Mouse (Mus musculus): Measurements from ENCODE around the gene Gse1.
A peak's percentile ranks its signal among the peaks of the same experiment; 100 is the strongest.

The Gse1 gene

GRCm38 (mm10) chr8:120486477-120487376, 258.5 kb downstream of the Gse1 start:
- DNase-seq, result peak; percentile 63 to 75

- peak in 1 of 2 experiments; percentile 69 for DNase-seq
Measured at GRCm38 (mm10) chr8:120487377-120487728, 259.1 kb downstream of the Gse1 start.

GRCm38 (mm10) chr8:120487729-120488510, 259.7 kb downstream of the Gse1 start:
- DNase-seq, result peak; percentile 72

DNA sequence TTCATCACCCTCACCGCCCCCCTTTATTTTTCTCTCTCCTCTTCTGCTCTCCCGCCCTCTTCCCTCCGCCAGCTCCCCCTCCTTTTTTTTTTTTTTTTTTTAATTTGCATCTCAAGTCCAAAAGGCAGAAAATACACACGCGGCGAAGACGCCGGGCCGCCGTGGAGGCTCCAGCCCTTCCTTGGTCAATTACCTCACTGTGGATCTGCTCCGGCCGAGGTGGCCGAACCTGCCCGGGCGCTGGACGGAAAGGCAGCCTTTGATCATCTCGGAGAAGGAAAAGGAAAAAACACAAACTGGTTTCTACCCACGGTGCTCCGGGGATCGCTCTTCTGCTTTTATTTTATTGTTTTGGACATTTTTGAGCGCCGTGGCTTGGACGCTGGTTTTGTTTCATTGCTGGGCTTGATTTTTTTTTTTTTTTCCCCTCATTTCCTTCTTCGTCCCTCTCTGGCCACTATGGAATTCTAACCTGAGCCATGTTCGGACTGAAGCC, 260.4 kb downstream of the Gse1 start:
- peak in 1 of 2 experiments; percentile 57 for DNase-seq

DNA sequence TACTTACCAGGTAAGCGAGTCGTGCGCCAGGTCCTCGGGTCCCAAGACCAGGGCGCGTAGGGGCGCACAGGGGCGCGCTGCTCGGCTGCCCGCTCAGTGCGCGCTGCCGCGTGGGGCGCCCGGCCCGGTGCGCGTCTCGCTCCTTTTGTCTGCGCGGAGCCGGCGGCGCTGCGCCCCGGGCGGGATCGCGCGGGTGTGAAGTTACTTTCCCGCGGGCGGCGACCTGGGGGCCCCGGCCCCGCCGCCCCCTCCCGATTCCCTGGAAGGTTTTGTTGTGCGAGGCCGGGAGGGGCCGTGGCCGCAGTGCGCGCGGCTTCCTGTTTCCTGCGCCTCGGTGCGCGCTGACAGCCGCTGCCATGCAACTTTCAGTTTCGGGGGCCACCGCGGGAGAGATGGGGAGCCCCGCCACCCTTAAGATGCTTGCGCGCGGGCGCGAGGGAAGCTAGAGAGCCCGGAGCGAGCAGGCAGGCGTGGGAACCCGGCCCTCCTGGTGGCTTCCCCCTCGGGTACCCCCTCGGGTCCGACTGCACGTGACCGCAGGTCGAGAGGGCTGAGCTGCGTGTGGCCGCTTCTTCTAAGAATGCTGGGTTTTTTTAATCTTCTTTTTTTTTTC, 261.0 kb downstream of the Gse1 start:
- DNase-seq, result peak; percentile 76 to 79

DNA sequence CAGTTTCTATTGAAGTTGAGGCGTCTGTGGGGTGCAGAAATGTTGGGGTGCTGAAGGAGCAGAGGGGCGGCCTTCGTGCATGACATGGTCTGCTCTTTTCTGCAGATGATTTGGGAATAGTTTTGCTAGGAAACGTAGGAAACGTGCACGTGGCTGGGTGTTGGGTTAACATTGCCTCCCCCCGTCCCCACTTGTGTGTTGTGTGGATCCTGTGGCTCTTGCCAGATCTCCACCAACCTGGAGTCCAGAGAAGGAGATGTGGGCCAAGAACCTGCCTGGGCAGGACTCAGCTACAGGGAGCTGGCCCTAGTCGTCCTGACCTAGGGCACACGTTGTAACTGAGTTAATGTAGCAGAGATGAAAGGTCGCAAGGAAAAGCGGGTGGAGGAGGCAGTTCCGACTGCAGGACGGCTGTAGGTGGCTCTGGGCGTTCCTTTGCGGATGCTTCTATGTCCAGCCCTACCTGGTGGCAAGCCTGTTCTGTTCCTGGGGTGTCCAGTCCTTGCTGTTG, 261.6 kb downstream of the Gse1 start:
- no peak for DNase-seq

DNA sequence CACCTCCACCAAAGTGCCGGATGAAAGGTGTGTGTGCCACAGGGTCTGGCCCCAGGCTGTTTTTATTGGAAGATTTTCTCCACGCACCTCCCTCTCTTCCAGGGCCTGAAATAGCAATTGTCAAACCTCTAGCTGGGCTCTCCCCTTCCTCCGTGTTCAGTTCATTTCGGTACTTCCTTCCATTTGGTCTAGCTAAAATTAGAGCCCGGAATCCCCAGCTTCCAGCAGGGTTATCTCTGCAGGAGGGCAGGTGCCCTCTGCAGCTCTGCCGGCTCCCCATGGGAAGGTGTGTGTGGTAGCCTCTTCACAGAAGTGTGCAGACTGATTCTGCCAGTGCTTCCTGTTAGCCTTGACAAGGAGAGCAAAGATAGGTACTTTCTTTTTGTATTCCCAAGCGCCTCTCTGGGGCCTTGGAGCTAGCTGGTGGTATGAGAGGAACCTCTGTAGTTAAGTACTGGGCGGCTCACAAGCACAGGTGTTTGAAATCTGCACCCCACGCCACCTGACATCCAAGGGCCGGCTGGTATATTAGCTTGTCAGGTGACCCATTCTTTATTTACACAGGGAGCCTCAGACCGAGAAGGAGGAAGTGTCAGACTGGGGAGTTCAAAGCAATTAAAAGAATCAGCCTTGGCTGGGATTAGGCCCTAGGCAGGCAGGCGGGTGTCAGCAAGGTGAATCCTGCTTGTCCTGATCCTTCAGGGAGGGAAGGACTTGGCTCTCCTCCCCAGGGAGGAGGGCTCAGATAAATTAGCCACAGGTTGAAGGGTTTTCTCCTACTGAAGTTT, 262.3 kb downstream of the Gse1 start:
- DNase-seq, result peak; percentile 60 to 63

- DNase-seq, result no peak
Measured at GRCm38 (mm10) chr8:120491166-120491793, 263.0 kb downstream of the Gse1 start.

DNA sequence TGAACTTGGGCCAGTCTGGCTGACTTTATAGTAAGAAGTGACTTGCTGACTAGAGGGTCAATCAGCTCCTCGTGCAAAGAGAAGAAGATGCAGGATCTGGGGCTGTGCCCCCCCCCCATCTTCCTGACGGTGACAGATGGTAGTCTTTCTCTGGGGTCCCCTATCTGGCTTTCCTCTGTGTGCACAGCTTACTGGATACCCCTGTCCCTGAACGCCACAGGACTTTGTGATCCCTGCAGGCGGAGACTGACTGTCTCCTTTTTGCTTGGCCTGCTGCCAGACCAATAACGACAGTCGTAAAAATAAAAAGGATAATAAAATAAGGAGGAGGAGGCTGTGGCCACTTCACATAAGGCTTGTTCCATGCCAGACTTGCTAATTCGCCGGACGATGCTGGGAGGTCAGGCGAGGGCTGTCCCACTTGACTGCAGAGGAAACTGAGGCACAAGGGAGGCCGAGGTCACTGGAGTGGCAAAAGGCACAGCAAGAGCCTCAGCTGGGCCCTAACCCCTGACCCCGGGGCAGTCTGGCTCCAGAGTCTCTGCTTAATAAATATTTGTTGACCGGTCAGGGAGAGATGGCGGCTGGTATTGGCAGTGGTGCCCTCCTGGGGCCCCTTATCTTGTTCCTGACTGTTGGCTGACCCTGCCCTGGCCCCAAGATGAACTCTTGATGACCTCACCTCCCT, 264.1 kb downstream of the Gse1 start:
- peak in 1 of 2 experiments; percentile 66 for DNase-seq

DNA sequence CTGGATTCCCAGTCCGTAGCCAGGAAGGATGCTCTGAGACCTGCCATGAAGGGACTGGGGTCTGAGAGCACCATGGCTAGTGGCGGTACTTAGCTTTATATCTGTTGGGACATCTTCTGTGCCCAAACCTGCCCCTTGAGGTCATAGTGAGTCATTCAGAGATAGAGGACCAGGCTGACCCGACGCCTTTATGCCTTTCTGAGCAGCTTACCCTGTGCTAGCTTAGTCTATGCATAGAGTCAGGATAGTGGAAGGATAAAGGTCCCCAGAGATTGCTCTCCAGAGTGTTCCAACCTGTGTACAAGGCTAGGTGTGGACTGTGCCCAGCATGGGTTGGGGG, 264.6 kb downstream of the Gse1 start:
- no peak for DNase-seq

DNA sequence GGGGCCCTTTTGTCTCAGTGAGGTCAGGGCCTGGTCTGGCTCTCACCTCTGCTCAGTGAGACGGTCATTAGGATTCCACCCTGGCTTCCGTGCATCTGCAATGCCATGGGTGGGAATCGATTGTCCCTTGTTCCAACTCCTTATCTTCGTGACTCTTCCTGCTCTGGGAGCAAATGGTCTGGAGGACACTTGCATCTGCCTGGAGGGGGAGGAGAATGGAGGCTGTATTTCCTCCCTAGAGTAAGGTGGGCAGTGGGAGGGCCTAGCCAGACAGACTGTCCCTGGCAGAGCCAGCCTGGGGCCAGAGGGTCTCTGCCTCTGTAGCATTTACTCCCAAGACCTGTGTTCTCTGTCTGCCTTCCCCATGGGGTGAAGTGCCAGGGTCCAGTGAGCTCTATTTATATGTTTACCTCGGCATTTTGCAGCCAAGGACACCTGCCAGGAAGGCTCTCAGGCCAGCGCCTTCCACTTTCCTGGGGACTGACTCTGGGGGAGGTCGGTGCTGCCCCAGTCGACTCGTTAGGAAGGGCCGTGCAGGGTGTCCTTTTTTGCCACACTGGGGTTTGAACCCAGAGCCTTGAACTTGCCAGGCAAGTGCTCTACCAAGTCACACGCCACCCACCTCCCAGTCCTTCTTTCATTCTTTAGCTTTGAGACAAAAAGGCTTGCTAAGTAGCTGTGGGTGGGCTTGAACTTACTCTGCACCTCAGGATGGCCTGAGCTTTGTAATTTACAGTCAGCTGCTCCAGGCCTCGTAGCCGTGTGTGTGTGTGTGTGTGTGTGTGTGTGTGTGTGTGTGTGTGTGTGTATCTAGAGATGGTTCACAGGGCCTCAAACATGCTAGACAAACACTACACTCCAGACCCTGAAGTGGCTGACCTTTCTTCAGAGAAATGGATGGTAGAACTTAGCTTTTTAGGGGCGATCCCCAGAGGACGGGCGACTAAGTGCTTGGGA, 265.5 kb downstream of the Gse1 start:
- no peak for DNase-seq

GRCm38 (mm10) chr8:120494903-120495302, 266.6 kb downstream of the Gse1 start:
- DNase-seq, result peak; percentile 86 to 91

DNA sequence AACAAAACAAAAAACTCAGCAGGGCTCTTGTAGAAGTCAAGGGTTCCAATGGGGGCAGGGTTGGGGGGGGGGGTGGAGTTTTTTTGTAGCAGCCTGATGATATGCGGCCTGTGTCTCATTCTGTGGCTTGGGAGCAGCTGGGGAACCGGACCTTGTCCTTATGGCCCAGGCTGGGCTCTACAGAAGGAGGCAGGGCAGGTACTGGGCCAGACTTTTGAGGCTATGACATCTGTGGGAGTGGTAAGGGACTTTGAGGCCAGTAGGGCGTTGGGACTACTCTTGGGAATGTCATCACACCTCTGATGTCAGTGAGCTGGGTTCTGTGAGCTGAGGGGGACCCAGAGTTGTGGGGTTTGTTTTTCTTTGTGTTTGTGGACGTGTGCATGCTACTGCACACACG, 267.2 kb downstream of the Gse1 start:
- DNase-seq, result no peak

DNA sequence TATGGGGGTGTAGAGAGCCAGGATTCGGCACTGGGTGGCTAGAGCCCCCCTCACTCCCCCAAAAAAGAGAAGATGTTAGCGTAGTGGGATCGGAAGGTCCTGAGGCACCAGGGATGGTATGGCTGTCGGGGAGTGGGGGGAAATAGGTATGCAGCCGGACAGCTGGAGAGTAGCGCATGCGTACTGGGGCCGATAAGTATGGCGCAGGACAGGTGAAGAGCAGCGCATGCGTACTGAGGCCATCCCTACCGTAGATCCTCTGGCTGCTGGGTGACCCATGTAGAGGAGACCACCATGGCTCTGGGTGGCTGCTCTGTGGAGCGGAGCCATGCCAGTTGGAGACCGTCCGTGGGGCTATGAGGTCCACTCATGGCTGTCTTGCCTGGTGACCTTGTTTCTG, 268.2 kb downstream of the Gse1 start:
- DNase-seq, result no peak

GRCm38 (mm10) chr8:120497503-120497946, 269.3 kb downstream of the Gse1 start:
- DNase-seq, result no peak

DNA sequence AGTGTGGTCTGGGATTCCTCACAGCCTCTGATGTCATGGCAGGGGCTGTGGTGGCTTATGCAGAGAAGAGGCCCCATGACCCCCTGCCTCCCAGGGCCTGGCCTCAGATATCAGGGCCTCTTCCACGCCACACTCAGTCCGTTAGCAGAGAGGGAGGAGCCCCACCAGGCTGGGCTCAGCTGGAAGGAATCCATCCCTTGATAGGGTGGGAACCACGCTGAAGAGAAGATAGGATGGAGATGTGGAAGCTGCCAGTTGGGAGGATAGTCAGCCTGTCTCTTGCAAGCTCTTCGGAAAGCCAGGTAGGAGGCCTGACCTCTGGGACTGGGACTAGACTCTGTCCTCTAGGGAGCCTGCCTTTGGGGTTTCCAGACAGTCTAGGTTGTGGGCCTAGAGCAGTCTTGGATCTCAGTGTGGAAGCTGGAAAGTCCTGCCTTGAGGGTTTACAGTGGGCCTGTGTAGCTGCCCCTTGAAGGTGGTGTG, 270.1 kb downstream of the Gse1 start:
- no peak for DNase-seq

GRCm38 (mm10) chr8:120498926-120499605, 270.8 kb downstream of the Gse1 start:
- DNase-seq, result peak; percentile 84 to 89

DNA sequence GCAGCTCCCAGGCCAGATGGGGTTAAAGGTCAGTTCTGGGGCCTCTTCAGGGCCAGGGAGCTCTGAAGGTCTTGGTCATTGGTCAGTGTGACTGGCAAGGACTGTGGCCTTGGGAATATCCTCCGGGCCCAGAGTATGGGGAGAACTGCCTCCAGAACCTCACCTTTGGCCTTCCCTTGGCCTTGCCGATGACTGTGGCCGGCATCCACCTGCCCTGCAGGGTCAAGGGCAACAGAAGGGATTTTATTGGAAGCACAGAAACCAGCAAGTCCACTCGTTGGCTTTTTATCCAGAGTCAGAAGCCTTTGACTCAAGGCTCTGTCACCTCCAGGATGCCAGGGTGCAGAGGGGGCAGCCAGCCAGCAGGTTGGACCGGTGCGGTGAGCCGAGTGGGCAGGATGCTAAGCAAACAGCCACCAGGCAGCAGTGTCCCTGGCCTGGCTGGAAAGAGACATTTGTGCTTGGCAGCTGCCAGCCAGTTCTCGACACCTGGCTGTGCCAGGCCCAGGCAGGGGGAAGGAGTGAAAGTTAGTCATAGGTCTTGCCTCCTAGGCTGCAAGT, 272.5 kb downstream of the Gse1 start:
- DNase-seq, result peak; percentile 77 to 88

DNA sequence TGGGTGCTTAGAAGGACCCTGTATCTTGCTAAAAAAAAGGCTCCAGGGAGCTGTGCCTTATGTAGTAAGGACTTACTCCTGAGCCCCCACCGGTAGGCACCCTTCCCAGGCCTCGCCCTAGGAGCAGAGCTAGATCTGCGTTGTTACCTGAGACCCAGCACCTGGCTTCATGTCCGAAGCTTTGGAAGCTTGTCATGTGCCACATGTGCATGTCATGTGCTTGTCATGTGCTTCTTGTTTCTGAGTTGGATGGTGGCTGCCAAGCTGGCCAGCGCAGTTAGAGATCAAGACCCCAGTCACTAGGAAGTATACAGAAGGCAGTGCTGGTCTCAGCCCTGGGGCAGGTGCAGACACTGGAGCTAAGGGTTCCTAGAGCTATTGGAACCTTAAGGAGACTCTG, 273.2 kb downstream of the Gse1 start:
- no peak for DNase-seq
